Mouse (Mus musculus) kidney, embryonic 14.5 days (tissue): ENCODE results near the gene Hils1. TPM values are rescaled to one million over a fixed set of nuclear protein-coding genes. Genes with fewer than 3 reads are reported as not detected.

Experiments
- ATAC-seq: fragments of 200-750 bp; cut with Nextera tagmentation; 2 replicates; pipeline ENCODE4 v1.8.0; 2017; ENCODE audit warnings: moderate number of reproducible peaks, mild to moderate bottlenecking, moderate TSS enrichment, moderate library complexity; ENCODE audit not compliant: low FRiP score, low TSS enrichment
- H3K27ac ChIP-seq: fragments of 300-500 bp; sonication (generic); 2 replicates; pipeline ENCODE4 v1.5.1; 2014; ENCODE audit warnings: low read depth, mild to moderate bottlenecking, low read length, moderate library complexity, mixed read lengths
- H3K27me3 ChIP-seq: fragments of 300-500 bp; sonication (generic); 2 replicates; pipeline ENCODE4 v1.6.1; 2014; ENCODE audit warnings: mild to moderate bottlenecking, low read length; ENCODE audit not compliant: control insufficient read depth, insufficient read depth
- H3K36me3 ChIP-seq: fragments of 300-500 bp; sonication (generic); 2 replicates; pipeline ENCODE4 v1.6.1; 2014; ENCODE audit warnings: low read length, mixed read lengths; ENCODE audit not compliant: control insufficient read depth, insufficient read depth
- H3K4me1 ChIP-seq: fragments of 300-500 bp; sonication (generic); 2 replicates; pipeline ENCODE4 v1.6.1; 2014; ENCODE audit warnings: low read length, mixed read lengths; ENCODE audit not compliant: control insufficient read depth, insufficient read depth
- H3K4me2 ChIP-seq: fragments of 300-500 bp; sonication (generic); replicated peaks from 2 replicates; pipeline ENCODE4 v1.6.1; 2014; ENCODE audit warnings: low read depth, mild to moderate bottlenecking, low read length
- H3K4me3 ChIP-seq: fragments of 300-500 bp; sonication (generic); 2 replicates; pipeline ENCODE4 v1.5.1; 2014; ENCODE audit warnings: mild to moderate bottlenecking, low read length
- H3K9ac ChIP-seq: fragments of 300-500 bp; sonication (generic); 2 replicates; pipeline ENCODE4 v1.6.1; 2014; ENCODE audit warnings: low read depth, mild to moderate bottlenecking, low read length, moderate library complexity
- H3K9me3 ChIP-seq: fragments of 300-500 bp; sonication (generic); 2 replicates; pipeline ENCODE4 v1.6.1; 2016; ENCODE audit warnings: low read length; ENCODE audit not compliant: control insufficient read depth
- WGBS: fragments of 180-500 bp; shearing (Covaris S2); extraction: QIAGEN DNeasy Blood & Tissue Kit; methylation state at CpG from one replicate; pipeline ENCODE4 v1.1.7; 2014; 5-methylcytosine and 5-hydroxymethylcytosine counted together
- polyA plus RNA-seq: library from polyadenylated mRNA; unstranded; fragments of >200 nt; fragmentation: Nextera tagmentation; extraction: Ambion mirVana; gene quantifications from 2 replicates; pipeline ENCODE4 v1.2.1, GENCODE M21; 2014

Gene Hils1
- polyA plus RNA-seq, result not detected in 2 replicates

DNA sequence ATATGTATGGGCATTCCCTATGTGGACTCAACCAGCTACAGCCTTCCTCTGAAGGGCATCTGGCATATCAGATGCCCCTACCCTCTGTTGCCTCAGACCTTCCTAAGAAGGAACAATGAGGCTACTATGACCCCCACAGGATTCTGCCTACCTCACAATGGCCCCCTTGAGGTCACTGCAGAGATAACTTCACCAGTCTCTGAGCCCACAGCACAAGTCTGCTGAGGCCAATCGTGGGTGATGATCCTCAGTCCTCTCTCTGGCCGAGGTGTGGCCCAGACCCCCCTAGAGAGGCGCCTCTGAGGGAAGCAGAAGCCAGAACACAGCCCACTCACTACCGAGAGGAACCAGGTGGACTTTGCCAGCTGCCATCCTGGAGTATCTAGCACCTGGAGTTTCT, at the start of gene Hils1:
Gene Hils1, plus strand, starts transcription at position 175 of the 400 bp plus-strand sequence.
- Histone ChIP-seq H3K36me3 (no peaks in the 10 kb centered on the region), H3K4me2 (no peak within 1 kb of the TSS), H3K9ac (no peak within 1 kb of the TSS), H3K27ac (no peak within 1 kb of the TSS), H3K9me3 (no peaks in the 10 kb centered on the region), H3K4me1 (no peaks in the 10 kb centered on the region), H3K4me3 (no peak within 1 kb of the TSS), H3K27me3 (peaks cover 4% of the 10 kb centered on the region; the same call in 1 of the 2 replicates)
- ATAC-seq, result no peak
- WGBS, result 40% methylated on average over 4 of the region's 4 CpGs

- ATAC-seq, result no peak
- Histone ChIP-seq H3K27ac (no peak overlapping the region), H3K4me3 (no peak overlapping the region), H3K4me2 (no peak overlapping the region), H3K9ac (no peak overlapping the region), H3K36me3 (no peaks in the 10 kb centered on the region), H3K4me1 (0 out of 2 replicates have a peak, but pooled peaks cover 12% of the 10 kb centered on the region), H3K9me3 (no peaks in the 10 kb centered on the region), H3K27me3 (no peaks in the 10 kb centered on the region)
- 64% methylated on average over 6 of the region's 6 CpGs for WGBS
Observed at GRCm38 (mm10) chr11:94917717-94918116, 49.7 kb upstream of the Hils1 start.

GRCm38 (mm10) chr11:94920996-94921401, 46.4 kb upstream of the Hils1 start:
- H3K9ac ChIP-seq, result no peak overlapping the region
- no peaks in the 10 kb centered on the region for H3K9me3 ChIP-seq
- H3K36me3 ChIP-seq, result no peaks in the 10 kb centered on the region
- 0 out of 2 replicates have a peak, but pooled peaks cover 8% of the 10 kb centered on the region for H3K4me1 ChIP-seq
- no peak overlapping the region for H3K4me2 ChIP-seq
- WGBS, result 23% methylated on average over 6 of the region's 6 CpGs
- H3K27me3 ChIP-seq, result no peaks in the 10 kb centered on the region
- 0 out of 2 replicates have a peak, but pooled peaks have one; percentile 25 for ATAC-seq
- 0 out of 2 replicates have a peak overlapping the region, but pooled peaks have one; percentile 24 for H3K27ac ChIP-seq
- no peak overlapping the region for H3K4me3 ChIP-seq

GRCm38 (mm10) chr11:94924977-94925376, 42.4 kb upstream of the Hils1 start:
- Histone ChIP-seq H3K9me3 (no peaks in the 10 kb centered on the region), H3K4me3 (no peak overlapping the region), H3K4me2 (no peak overlapping the region), H3K9ac (no peak overlapping the region), H3K27ac (no peak overlapping the region), H3K27me3 (no peaks in the 10 kb centered on the region), H3K4me1 (peaks cover 28% of the 10 kb centered on the region), H3K36me3 (no peaks in the 10 kb centered on the region)
- ATAC-seq, result no peak
- 87% methylated on average over 4 of the region's 4 CpGs for WGBS

DNA sequence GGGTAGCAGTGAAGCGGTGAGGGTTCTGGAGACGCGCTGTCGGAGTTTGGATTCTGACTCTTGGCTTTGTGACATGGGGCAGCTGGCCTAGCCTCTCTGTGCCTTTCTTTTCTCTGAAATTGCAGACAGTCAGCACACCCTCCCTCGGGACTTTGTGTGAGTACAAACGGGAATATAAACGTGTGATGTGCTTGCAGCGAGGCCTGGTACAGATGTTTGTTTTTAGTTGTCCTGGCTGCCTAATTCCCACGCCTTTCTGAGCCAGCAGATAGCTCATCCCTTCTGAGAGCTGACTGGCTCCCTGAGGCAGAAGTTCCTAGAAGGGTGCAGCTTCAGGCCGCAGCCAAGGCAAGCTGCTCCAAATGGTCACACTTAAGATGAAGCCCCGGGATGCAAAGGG, 41.0 kb upstream of the Hils1 start:
- ATAC-seq, result no peak
- Histone ChIP-seq H3K4me2 (no peak overlapping the region), H3K27me3 (no peaks in the 10 kb centered on the region), H3K9me3 (no peaks in the 10 kb centered on the region), H3K27ac (peak overlapping the region; percentile 26; the same call in 1 of the 2 replicates), H3K4me1 (peaks cover 34% of the 10 kb centered on the region), H3K36me3 (no peaks in the 10 kb centered on the region), H3K4me3 (no peak overlapping the region), H3K9ac (no peak overlapping the region)
- WGBS, result 40% methylated on average over 11 of the region's 11 CpGs

DNA sequence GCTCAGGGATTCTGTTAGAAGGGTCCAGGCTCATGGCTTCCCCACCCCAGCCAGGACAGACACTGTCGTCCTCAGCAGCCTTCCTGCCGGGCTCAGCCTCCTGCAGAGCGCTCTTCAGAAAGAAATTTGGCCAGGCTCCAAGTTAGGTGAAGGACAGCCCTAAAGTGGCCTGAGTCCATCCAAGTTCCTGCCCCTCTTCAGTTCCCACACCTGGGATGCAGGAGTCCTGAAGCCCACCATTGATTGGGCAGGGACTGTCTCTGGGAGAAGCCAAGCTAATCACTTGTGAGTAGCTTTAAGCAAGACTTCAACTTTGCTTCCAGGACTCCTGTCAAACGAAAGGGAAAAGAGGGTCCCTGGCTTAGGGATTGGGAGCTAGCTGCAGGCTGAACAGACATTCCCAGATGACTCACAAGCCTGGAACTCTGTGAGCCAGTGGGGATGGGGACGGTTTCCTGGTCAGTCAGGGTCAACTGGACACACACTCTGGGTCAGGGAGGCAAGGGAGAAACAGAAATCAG, 39.6 kb upstream of the Hils1 start:
- H3K4me2 ChIP-seq, result no peak overlapping the region
- H3K27me3 ChIP-seq, result no peaks in the 10 kb centered on the region
- peaks cover 34% of the 10 kb centered on the region for H3K4me1 ChIP-seq
- no peaks in the 10 kb centered on the region for H3K36me3 ChIP-seq
- 15% methylated on average over 5 of the region's 5 CpGs for WGBS
- H3K9ac ChIP-seq, result 0 out of 2 replicates have a peak overlapping the region, but pooled peaks have one; percentile 31
- peak overlapping the region; percentile 97 for H3K27ac ChIP-seq
- H3K9me3 ChIP-seq, result no peaks in the 10 kb centered on the region
- no peak overlapping the region for H3K4me3 ChIP-seq
- ATAC-seq, result no peak

DNA sequence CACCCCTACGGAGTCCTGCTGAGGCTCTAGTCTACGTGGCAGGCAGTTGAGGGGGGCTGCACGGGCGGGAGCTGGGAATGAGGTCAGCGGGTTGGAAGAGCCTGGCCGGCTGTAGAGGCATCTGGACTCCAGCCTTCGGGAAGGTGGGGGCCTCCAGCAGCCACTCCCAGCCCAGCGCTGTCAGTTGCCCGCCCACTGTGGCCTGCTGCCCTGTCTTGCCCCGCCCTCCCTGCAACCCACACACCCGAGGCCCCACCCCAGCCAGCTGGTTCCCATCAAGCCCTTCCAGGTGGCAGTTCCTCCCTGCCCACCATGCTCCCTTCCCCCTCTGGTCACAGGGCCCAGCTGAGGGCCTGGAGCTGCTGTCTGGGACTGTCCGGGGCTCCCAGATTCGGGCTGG, 38.6 kb upstream of the Hils1 start:
- ATAC-seq, result peak; percentile 95
- H3K36me3 ChIP-seq, result no peaks in the 10 kb centered on the region
- WGBS, result 0% methylated on average over 13 of the region's 13 CpGs
- peak overlapping the region; percentile 97 for H3K27ac ChIP-seq
- H3K9me3 ChIP-seq, result no peaks in the 10 kb centered on the region
- H3K4me1 ChIP-seq, result peaks cover 36% of the 10 kb centered on the region
- H3K27me3 ChIP-seq, result no peaks in the 10 kb centered on the region
- no peak overlapping the region for H3K4me3 ChIP-seq
- H3K9ac ChIP-seq, result peak overlapping the region; percentile 50; the same call in 1 of the 2 replicates
- H3K4me2 ChIP-seq, result peak overlapping the region; percentile 24

DNA sequence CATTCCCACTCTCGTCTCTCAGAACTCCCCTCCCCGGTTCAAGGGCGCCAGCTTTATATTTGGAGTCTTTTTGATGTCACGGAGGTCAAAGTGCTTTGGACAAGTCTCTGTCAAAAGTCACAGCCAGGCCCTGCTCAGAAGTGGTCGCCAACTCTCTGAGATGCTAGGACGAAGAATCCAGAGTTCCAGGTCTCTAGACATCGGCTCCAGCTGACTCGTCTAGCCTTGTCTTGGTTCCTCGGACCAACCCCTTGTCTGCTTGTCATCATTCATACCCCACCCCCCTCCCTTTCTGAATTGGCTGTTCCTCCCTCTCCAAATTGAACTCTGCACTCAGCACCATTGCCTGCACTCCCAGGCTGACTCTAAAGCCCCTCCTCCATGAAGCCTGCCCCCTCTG, 37.8 kb upstream of the Hils1 start:
- 30% methylated on average over 9 of the region's 9 CpGs for WGBS
- Histone ChIP-seq H3K27ac (peak overlapping the region; percentile 97), H3K4me2 (no peak overlapping the region), H3K9me3 (no peaks in the 10 kb centered on the region), H3K9ac (no peak overlapping the region), H3K4me1 (peaks cover 44% of the 10 kb centered on the region), H3K36me3 (no peaks in the 10 kb centered on the region), H3K27me3 (no peaks in the 10 kb centered on the region), H3K4me3 (no peak overlapping the region)
- no peak for ATAC-seq

- no peak overlapping the region for H3K4me3 ChIP-seq
- 31% methylated on average over 4 of the region's 4 CpGs for WGBS
- H3K4me2 ChIP-seq, result no peak overlapping the region
Observed at GRCm38 (mm10) chr11:94930151-94930550, 37.2 kb upstream of the Hils1 start.

More at GRCm38 (mm10) chr11:94930151-94930550, 37.2 kb upstream of the Hils1 start:
- Histone ChIP-seq H3K4me1 (peaks cover 49% of the 10 kb centered on the region), H3K27me3 (peaks cover under 1% of the 10 kb centered on the region; the same call in 1 of the 2 replicates), H3K9me3 (no peaks in the 10 kb centered on the region), H3K27ac (peak overlapping the region; percentile 97; the same call in 1 of the 2 replicates), H3K36me3 (no peaks in the 10 kb centered on the region), H3K9ac (no peak overlapping the region)
- ATAC-seq, result no peak
